Mouse (Mus musculus): ENCODE data around the gene Ino80b. TPM values are rescaled to one million over a fixed set of nuclear protein-coding genes. Genes with fewer than 3 reads are reported as not detected.
A peak's percentile ranks its signal among the peaks of the same experiment; 100 is the strongest.

Ino80b gene
- total RNA-seq, 2 experiments from 2014 or later, result 28.0 to 29.5 TPM

DNA sequence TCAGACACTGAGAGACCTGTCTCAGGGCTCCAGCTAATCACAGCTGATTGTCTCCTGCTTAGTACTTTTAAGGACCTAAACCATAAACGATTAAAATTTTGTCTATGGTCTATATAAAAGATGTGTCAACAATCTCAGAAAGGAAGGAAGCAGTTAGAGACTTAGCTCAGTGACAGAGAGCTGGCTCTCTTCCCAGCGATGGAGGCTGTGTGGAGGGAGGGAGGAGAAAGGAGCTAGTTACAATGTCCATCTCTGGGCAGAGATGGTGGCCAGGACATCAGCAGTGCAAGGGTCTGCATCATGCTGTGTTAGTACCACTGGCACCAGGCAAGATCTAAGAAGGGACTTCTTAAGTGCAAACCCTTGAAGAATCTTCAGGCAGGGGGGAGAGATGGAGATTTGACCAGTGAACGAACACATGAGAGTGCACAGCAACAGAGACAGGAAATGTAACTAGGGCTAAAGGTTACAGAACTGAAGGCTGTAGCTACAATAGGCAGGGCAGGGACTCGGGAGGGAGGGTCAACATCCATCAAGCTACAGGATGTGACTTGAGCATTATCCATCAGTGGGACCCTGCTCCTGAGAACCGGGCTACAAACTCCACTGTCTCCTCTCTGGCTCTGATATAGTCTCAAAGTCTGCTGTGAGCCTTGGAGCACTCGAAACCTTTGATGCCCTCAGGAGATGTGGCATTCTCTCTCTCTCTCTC, 32.7 kb downstream of the Ino80b start:
- DNase-seq (ENCODE audit: low spot score in 2 of 2), result no peak

DNA sequence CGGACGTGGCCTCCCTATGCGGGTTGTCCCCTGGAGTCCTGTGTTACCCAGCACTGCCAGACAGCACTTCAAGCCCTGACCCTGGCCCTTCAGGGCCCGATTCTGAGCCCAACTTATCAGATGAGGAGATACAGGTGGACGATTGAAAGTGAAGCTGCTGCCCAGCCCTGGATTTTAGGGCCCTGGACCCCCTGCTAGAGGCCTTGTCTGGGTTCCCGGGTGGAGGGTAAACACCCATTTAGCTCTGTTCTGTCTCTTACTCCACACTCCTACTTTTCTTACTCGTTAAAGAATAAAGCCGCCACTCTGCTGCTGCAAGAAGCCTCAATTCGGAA, 37.3 kb downstream of the Ino80b start:
- no peak for DNase-seq (ENCODE audit: low spot score in 2 of 2)

DNA sequence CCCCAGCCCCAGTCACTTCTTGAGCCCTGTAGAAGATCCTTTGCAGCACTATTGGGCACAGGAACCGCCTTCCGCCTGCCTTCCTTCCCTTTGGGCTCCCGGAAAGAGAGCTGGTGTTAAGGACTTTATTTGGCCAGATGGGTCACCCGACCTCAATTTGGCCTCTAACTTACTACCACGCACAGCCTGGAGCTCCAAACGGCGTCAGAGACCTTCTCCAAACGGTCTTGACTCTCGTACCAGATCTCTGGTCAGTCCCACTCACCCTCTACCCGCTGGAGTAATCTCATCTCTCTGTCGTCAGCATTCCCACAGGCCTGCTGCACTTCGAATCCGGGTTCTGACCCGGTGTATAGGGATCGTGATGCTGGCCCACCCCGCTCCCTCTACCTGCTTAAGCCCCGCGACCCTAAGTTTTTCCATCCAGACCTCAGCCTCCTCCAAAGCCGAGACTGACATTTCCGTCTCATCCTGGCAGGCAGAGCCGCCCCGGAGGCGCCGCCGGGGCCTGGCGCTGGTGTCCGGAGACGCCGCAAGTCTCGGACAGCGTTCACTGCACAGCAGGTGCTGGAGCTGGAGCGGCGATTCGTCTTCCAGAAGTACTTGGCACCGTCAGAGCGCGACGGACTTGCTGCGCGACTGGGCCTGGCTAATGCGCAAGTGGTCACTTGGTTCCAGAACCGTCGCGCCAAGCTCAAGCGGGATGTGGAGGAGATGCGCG, 37.9 kb downstream of the Ino80b start:
- no peak for DNase-seq (ENCODE audit: low spot score in 2 of 2)

DNA sequence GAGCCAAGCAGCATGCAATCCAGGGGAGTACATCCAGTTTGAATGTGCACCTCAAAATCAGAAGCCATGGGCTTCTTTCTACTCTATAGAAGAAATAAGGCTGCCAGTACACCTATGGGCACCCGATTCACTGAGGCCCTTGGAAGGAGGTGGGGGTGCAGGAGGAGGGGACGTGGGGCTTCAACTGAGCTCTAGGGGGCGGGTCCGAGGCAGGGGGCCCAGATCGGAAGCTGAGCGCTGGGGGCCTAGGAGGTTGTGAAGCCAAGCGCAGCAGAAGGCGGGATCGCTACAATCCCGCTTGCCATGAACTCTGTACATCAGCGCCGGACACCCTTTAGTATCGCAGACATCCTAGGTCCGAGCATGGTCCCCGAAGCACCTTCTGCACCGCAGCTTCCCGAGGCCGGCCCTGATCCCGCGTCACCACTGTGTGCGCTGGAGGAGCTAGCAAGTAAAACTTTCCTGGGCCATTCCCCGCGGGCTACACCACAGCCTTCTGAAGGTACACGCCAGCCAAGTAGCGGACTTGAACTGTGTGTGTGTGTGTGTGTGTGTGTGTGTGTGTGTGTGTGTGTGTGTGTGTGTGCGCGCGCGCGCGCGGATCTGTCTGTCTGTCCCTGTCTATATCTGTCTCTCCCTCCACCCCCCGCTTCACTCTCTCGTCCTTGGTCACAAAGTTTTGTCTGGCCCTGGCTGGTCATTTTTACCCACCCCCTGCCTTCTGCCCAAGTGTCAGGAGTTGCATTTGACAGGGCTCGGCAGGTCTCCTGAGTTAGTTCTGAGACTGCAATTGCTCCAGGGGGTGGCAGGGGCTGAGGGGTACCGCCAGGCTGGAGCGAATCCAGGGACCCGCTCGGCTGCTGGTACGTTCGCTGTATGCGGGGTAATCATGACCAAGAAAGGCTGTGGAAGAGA, 38.9 kb downstream of the Ino80b start, which contains the start of gene Lbx2:
Lbx2 (plus strand) TSS at position 247 of the 915 bp plus-strand sequence.
- DNase-seq (ENCODE audit: low spot score in 2 of 2), result no peak

DNA sequence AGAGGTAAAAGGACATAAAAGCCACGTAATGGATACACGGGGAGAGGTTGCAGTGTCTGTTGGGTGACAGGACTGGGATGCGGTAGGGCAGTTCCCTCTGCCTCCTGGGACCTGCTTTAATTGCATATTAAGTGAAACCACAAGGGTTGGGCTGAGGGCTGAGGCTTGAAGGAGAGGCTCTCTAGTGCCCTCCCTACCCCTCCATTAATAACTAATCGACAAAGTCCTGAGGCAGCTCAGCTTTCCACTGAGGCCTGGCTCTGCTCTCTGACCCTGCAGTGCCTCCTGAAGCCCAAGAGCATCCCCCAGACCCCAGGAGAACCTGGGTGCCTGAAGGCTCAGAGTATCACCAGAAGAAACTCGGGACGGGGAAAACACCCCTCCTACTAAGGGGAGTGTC, 40.8 kb downstream of the Ino80b start:
- DNase-seq (ENCODE audit: low spot score in 2 of 2), result no peak

DNA sequence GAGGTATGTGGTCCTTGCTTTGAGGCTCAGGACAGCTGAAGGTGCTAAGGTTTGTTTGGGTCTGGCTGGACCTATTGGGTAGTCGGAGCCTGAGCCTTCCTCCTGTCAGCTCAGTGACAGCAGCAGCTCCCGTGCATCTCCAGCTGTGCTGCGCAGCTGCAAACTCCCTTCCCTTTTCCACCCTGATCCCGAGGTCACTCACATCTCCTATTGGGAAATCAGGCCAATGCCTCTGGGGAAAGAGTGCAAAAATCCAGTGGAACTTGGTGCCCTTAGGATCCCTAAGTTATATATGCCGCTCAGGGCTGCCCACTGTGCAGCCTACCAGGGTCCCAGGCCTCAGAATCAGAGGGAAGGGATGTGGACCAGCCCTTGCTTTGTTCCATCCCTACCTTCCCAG, 41.7 kb downstream of the Ino80b start:
- DNase-seq (ENCODE audit: low spot score in 2 of 2), result no peak

DNA sequence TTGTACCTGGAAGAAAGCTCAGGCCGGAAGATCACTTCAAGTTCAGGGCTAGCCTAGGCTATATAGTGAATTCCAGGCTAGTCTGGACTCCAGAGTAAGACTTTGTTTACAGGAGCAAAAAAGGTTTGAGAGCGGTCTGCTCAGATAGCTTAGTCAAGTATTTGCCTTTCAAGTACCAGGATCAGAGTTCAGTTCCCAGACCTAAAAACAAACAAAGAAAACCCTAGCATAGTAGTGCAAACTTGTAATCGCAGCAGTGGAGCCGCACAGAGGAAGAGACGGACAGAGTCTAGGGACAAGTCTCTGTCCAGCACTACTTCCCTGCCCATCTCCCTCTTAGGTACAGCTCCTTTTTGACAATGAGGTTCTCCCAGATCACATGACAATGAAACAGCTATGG, 45.0 kb downstream of the Ino80b start:
- DNase-seq (ENCODE audit: low spot score in 2 of 2), result no peak

DNA sequence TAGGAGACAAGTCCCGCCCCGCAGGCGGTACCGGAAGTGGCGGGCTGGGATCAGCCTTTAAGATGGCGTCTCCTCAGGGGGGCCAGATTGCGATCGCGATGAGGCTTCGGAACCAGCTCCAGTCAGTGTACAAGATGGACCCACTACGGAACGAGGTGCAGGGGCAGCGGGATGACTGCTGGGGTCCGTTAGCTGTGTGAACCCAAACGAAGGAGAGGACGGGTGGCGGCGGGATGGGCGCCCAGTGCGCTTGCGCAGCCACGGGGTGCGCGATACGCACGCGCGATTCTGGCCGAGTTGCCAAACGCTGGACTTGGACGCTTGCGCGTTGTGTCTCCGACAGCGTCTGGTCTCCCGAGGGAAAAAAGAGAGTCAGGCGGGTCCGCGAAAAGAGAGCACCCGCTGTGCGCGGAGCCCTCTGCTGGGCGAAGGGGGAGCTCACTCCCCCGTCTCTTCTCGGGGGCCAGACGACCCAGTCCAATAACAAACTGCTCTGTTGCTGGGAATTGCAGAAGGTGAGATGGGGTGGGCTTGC, 46.8 kb downstream of the Ino80b start:
- peak; percentile 97 to 99 for DNase-seq (ENCODE audit: low spot score in 2 of 2)

DNA sequence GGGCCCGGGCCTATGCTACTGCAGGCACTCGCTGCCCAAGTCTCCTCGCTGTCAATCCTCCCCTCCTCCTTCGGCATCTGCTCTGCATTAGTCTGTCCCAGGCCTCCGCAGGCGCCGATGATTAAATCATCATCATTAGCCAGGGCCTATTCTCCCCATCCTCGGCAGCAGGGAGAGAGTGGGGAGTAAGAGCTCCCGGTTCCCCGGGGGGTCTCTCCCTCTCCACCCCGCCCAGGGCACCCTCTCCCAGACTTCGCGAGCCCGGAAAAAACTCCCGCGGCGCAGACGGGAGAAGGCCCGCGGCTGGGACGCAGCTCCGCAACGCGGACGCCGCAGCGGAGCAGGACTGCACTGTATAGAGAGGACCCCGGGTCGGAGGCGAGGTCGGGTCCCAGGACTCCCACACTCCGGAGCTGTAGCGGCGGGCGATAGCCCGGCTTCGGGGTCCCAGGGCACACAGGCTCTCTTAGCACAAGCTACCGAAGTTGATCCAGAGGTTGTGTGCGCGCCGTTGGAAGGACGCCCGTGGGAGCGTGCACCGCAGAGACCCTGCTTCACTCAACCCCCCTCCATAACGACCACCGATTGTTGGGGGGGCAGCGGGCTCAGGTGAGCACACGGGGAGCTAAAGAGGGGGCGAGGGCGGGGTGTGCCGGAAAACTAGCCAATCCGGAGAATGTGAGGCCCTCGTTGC, 47.5 kb downstream of the Ino80b start, which contains the start of gene Pcgf1:
Pcgf1 (plus strand) TSS at position 240 of the 694 bp plus-strand sequence.
- peak; percentile 45 to 60 for DNase-seq (ENCODE audit: low spot score in 2 of 2)

DNA sequence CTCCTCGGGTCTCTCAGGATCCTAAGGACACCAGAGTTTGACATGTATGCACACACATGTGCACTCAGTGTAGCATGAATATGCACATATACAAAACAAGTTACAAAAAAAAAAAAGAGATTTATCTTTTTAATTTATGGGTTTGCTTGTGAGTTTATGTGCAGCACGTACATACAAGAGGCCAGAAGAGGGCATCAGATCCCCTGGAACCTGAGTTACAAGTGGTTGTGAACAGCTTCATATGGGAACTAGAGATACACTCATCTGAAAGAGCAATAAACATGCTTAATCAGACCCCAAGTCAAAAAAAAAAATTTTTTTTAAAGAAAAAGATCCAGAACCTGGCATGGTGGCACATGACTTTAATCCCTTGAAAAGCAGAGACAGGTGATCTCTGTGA, 50.3 kb downstream of the Ino80b start:
- no peak for DNase-seq (ENCODE audit: low spot score in 2 of 2)

Small RNA genes within 50 kb of the gene (microRNA-seq; reads per million reads assigned to microRNA genes)
- gene Mir3470a, result 0 reads per million in 2 experiments

Other genes with a start within 250 kb of the Ino80b start
- gene Sema4f, start 185.7 kb downstream of the Ino80b start, total RNA-seq (2021), result 10 to 100 TPM; 40.1 to 40.8 TPM
- gene M1ap, start 178.5 kb downstream of the Ino80b start, total RNA-seq (2021), result not detected
- gene Dok1, start 92.0 kb downstream of the Ino80b start, total RNA-seq (2021), result 1 to 10 TPM; 3.8 to 4.3 TPM
- 1 to 10 TPM; 2.5 to 2.8 TPM for gene Loxl3, start 91.3 kb downstream of the Ino80b start, total RNA-seq (2021)
- gene Aup1, start 70.9 kb downstream of the Ino80b start, total RNA-seq (2021), result 100 to 1,000 TPM; 125 to 137 TPM
- gene Htra2, start 70.2 kb downstream of the Ino80b start, total RNA-seq (2021), result 10 to 100 TPM; 43.3 to 47.7 TPM
- under 1 TPM; 0.50 to 0.61 TPM for gene Dqx1, start 67.6 kb downstream of the Ino80b start, total RNA-seq (2021)
- gene Tlx2, start 55.1 kb downstream of the Ino80b start, total RNA-seq (2021), result not detected
- gene Pcgf1, start 47.6 kb downstream of the Ino80b start, total RNA-seq (2021), result 10 to 100 TPM; 33.7 to 37.9 TPM
- not detected for gene Lbx2, start 39.1 kb downstream of the Ino80b start, total RNA-seq (2021)
- gene Ccdc142, start 23.8 kb downstream of the Ino80b start, total RNA-seq (2021), result 1 to 10 TPM; 7.7 to 9.4 TPM
- 1 to 10 TPM; 6.5 to 7.6 TPM for gene Gm42688, start 23.8 kb downstream of the Ino80b start, total RNA-seq (2021)
- 10 to 100 TPM; 58.4 to 69.3 TPM for gene Mrpl53, start 16.4 kb downstream of the Ino80b start, total RNA-seq (2021)
- 10 to 100 TPM; 27.0 TPM for gene Mogs, start 9.9 kb downstream of the Ino80b start, total RNA-seq (2021)
- gene Wbp1, start 3.9 kb downstream of the Ino80b start, total RNA-seq (2021), result 10 to 100 TPM; 47.4 to 52.5 TPM
- gene Rtkn, start 10.0 kb upstream of the Ino80b start, total RNA-seq (2021), result 10 to 100 TPM; 73.5 to 75.8 TPM
- gene Wdr54, start 31.0 kb upstream of the Ino80b start, total RNA-seq (2021), result 10 to 100 TPM; 24.4 to 27.6 TPM
- gene 1700003E16Rik, start 31.0 kb upstream of the Ino80b start, total RNA-seq (2021), result 10 to 100 TPM; 25.3 to 26.1 TPM
- 100 to 1,000 TPM; 398 to 403 TPM for gene Dctn1, start 40.5 kb upstream of the Ino80b start, total RNA-seq (2021)
- gene Slc4a5, start 94.4 kb upstream of the Ino80b start, total RNA-seq (2021), result 1 to 10 TPM in 1 of 2 experiments, under 1 TPM in 1; 0.25 to 1.2 TPM
- gene Mthfd2, start 200.5 kb upstream of the Ino80b start, total RNA-seq (2021), result 1 to 10 TPM; 6.6 to 7.1 TPM
- 10 to 100 TPM; 19.2 to 20.5 TPM for gene Mob1a, start 200.6 kb upstream of the Ino80b start, total RNA-seq (2021)
- gene Bola3, start 223.7 kb upstream of the Ino80b start, total RNA-seq (2021), result 10 to 100 TPM; 47.1 to 58.9 TPM

All from layer of hippocampus, adult 18-20 months (tissue).